Mouse (Mus musculus): ENCODE measurements at regions not wholly inside any gene's neighbourhood (a gene's known extent, or its start where the extent isn't known, plus 50 kb on each side); places are given as distances from the start of the nearest gene placed in this dataset.

DNA sequence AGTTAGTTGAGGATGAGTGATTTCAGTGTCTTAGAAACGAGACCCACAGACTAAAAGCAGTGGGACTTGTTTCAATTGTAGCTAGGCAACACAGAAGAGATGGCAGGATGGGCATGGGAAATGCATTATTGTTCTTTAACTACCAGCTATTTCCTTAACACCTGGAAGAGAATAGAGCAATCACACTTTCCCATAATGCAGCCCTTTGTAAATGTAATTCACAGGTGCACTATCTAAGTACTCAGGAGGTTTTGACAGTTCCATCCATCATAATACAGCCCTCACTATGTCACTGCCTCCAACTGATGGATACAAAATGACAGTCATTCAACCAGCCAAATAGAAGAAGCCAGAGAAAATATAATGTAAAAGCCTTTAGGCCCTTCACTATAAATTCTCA is 697.3 kb downstream of the Prdm13 start:
- no peak for ATAC-seq (replicated peaks; ENCODE audit: poor library complexity)

DNA sequence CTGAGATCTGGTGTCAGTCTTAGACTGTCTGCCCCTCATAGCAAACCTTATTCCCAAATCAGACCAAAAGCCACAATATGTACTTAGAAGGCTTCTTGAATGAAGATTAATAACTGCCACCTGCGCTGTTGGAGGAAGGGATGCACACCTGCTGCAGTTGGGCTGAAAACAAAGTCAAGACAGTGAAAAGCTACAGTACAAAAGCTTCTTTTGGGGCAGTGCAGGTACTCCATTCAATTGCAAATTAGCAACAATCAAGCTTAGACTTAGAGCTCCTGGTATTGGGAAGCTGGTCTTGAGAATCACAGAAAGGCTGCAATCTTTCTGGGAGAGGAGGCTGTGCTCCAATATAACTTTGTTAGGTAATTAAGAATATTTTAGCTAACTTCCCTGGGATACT is 712.3 kb downstream of the Prdm13 start:
- no peak for ATAC-seq (replicated peaks; ENCODE audit: poor library complexity)

DNA sequence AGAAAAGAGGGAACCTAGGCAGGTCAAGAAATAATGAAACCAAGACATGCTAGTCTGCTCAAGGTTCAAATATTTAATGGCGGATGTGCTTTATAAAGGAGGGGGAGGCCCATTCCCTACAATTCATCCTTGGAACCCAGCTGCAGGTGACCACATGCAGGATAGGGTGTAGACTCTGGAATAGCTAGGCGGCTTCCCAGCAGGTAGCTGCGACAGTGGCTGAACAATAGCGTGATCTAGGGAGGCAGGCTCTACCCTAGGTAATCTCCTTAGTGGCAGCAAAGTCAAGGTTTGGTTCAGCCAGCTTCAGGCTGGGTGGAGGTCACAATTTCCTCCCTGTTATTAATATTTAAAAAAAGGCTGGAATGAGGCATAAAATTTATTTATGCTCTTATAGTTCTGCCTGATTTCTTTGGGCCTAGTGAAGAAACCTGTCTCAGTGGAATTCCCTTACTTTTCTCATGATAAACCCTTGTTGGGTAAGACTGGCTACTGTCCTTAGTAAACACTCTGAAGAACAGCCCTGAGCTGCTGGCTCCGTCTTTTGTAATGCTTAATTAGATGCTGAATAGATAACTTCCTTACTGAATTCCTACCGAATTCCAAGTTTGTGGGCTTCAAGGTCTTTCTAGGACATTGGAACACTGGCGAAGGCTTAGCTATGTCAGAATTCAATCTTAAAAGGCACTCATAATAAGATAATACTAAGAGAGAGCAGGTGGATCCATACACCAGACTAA is 713.5 kb downstream of the Prdm13 start:
- ATAC-seq (replicated peaks; ENCODE audit: poor library complexity) = no peak

DNA sequence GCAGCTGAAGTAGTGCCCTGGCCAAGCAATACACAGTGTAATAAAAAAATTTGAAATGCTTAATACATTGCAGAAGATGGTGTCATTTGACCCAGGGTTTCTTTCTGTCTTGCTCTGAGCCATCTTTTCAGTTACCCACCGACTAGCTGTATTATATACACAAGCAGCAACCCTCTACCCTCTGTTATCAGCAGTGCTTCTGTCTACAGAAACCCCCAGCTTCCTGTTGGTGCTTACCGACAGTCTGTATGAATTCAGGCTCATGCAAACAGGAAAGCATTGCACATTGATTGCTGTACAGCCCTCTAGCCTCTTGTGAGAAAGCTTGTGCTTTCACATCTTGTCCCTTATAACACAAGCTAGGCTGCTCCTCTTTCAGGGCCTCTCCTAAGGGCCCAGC is 736.1 kb downstream of the Prdm13 start:
- ATAC-seq (replicated peaks; ENCODE audit: poor library complexity) = peak; percentile 42; the same call in 1 of the 2 replicates
